Mouse (Mus musculus): ENCODE measurements around the gene Tuba4a.

- TF ChIP-seq CTCF (IDR thresholded peaks at IDR 0.05; ENCODE audit: low read depth, low read length) (no peak), POLR2A (IDR thresholded peaks at IDR 0.05; ENCODE audit: insufficient read depth, low read length) (no peak), EP300 (IDR thresholded peaks at IDR 0.05; ENCODE audit: insufficient read depth, low read depth, low read length) (no peak)
Measured at GRCm38 (mm10) chr1:75231664-75232152, 12.0 kb upstream of the Tuba4a start, which contains the start of gene A630095N17Rik.
